Mouse (Mus musculus) CH12.LX (cell line): ENCODE measurements around the gene Fthl17b. TPM values are rescaled to one million over a fixed set of nuclear protein-coding genes. Genes with fewer than 3 reads are reported as not detected.
A peak's percentile ranks its signal among the peaks of the same experiment; 100 is the strongest.
"Not testable (repeated sequence)": the region's sequence is repeated elsewhere in the genome, so short reads cannot be mapped to it uniquely, and the experiment has no call there.

ENCODE experiments used
- DNase-seq: peaks from one replicate; pipeline ENCODE4 v3.0.0-alpha.2; 2013; ENCODE audit errors: extremely low read depth
- H3K27ac ChIP-seq: 2 replicates; pipeline ENCODE4 v1.5.1; 2012; ENCODE audit warnings: low read depth, mild to moderate bottlenecking, control low read depth, moderate library complexity; ENCODE audit not compliant: insufficient read depth
- H3K27me3 ChIP-seq: replicated peaks from 2 replicates; pipeline ENCODE3; 2012; ENCODE audit warnings: inconsistent platforms
- H3K36me3 ChIP-seq, 2 experiments: replicated peaks in 1 of 2; 2 replicates each; pipeline versions ENCODE3 to v1.6.1; 2012; ENCODE audit warnings: inconsistent platforms in 1 of 2, low read length in 1 of 2, mild to moderate bottlenecking in 1 of 2, mixed read lengths in 1 of 2, moderate library complexity in 1 of 2; ENCODE audit not compliant: control insufficient read depth in 1 of 2, insufficient read depth in 1 of 2
- H3K4me1 ChIP-seq, 2 experiments: 2 replicates each; pipeline ENCODE4 v1.6.1; 2012; ENCODE audit warnings: inconsistent platforms in 1 of 2, moderate library complexity in 1 of 2; ENCODE audit not compliant: insufficient read depth in 2 of 2, control insufficient read depth in 1 of 2
- H3K4me2 ChIP-seq: 2 replicates; pipeline ENCODE4 v1.6.1; 2012; ENCODE audit warnings: low read depth, mild to moderate bottlenecking, control low read depth; ENCODE audit not compliant: poor library complexity, insufficient read depth, severe bottlenecking
- H3K4me3 ChIP-seq, 3 experiments: fragments of 150-350 bp in 1 of 3; sonication (generic) in 1 of 3; replicated peaks in 1 of 3; 2 replicates each; pipeline versions ENCODE3 to v1.5.1; 2011 to 2012; ENCODE audit warnings: low read depth in 2 of 3, low read length in 2 of 3, mild to moderate bottlenecking in 2 of 3, moderate library complexity in 2 of 3, control low read depth in 1 of 3, improper control_type of control experiment in 1 of 3, inconsistent platforms in 1 of 3, mixed read lengths in 1 of 3; ENCODE audit not compliant: poor library complexity in 1 of 3
- H3K79me2 ChIP-seq: replicated peaks from 2 replicates; pipeline ENCODE4 v1.6.1; 2012; ENCODE audit warnings: mild to moderate bottlenecking, moderate library complexity; ENCODE audit not compliant: control insufficient read depth, poor library complexity, insufficient read depth, severe bottlenecking; ENCODE audit errors: extremely low read depth
- H3K9ac ChIP-seq: 2 replicates; pipeline ENCODE4 v1.6.1; 2012; ENCODE audit warnings: low read depth, mild to moderate bottlenecking, control low read depth, moderate library complexity; ENCODE audit not compliant: insufficient read depth
- H3K9me3 ChIP-seq: replicated peaks from 2 replicates; pipeline ENCODE3; 2012; ENCODE audit warnings: low read length, inconsistent platforms, mixed read lengths
- BHLHE40 ChIP-seq: IDR thresholded peaks from 2 replicates; pipeline ENCODE4 v1.6.1; 2011; ENCODE audit warnings: mild to moderate bottlenecking, low read depth, low read length, improper control_type of control experiment
- CHD1 ChIP-seq: IDR thresholded peaks from 2 replicates; pipeline ENCODE4 v1.6.1; 2012; ENCODE audit warnings: low read depth, low read length, improper control_type of control experiment, inconsistent platforms
- CTCF ChIP-seq, 2 experiments: IDR thresholded peaks in 1 of 2; conservative IDR thresholded peaks in 1 of 2; 2 replicates each; pipeline ENCODE4 v1.5.1; 2011 to 2012; ENCODE audit warnings: low read depth in 2 of 2, low read length in 2 of 2, improper control_type of control experiment in 1 of 2, inconsistent platforms in 1 of 2, mild to moderate bottlenecking in 1 of 2, moderate library complexity in 1 of 2
- E2F4 ChIP-seq: IDR thresholded peaks from 2 replicates; pipeline ENCODE4 v1.6.1; 2011; ENCODE audit warnings: low read depth, low read length, improper control_type of control experiment; ENCODE audit not compliant: insufficient replicate concordance
- ETS1 ChIP-seq: conservative IDR thresholded peaks from 2 replicates; pipeline ENCODE4 v1.6.1; 2012; ENCODE audit warnings: low read depth, mild to moderate bottlenecking, inconsistent platforms, low read length, improper control_type of control experiment, moderate library complexity
- JUN ChIP-seq: IDR thresholded peaks from 2 replicates; pipeline ENCODE4 v1.6.1; 2011; ENCODE audit warnings: low read depth, mild to moderate bottlenecking, low read length, improper control_type of control experiment, moderate library complexity; ENCODE audit not compliant: insufficient read depth
- JUND ChIP-seq: conservative IDR thresholded peaks from 2 replicates; pipeline ENCODE4 v1.6.1; 2011; ENCODE audit warnings: low read depth, low read length, improper control_type of control experiment
- KAT2A ChIP-seq: IDR thresholded peaks from 2 replicates; pipeline ENCODE4 v1.6.1; 2012; ENCODE audit warnings: low read length, improper control_type of control experiment, inconsistent platforms; ENCODE audit not compliant: insufficient replicate concordance
- MAFK ChIP-seq: IDR thresholded peaks from 2 replicates; pipeline ENCODE4 v1.6.1; 2011; ENCODE audit warnings: low read length, improper control_type of control experiment; ENCODE audit not compliant: insufficient replicate concordance
- MAX ChIP-seq: IDR thresholded peaks from 2 replicates; pipeline ENCODE4 v1.6.1; 2011; ENCODE audit warnings: low read length, improper control_type of control experiment
- MAZ ChIP-seq: IDR thresholded peaks from 2 replicates; pipeline ENCODE4 v1.6.1; 2012; ENCODE audit warnings: low read depth, mild to moderate bottlenecking, inconsistent platforms, low read length, improper control_type of control experiment, moderate library complexity
- MXI1 ChIP-seq: IDR thresholded peaks from 2 replicates; pipeline ENCODE4 v1.6.1; 2011; ENCODE audit warnings: mild to moderate bottlenecking, low read depth, low read length, improper control_type of control experiment
- NELFE ChIP-seq: IDR thresholded peaks from 2 replicates; pipeline ENCODE4 v1.6.1; 2011; ENCODE audit warnings: low read depth, low read length, improper control_type of control experiment
- POLR2A ChIP-seq: IDR thresholded peaks from 2 replicates; pipeline ENCODE4 v1.6.1; 2011; ENCODE audit warnings: low read depth, mild to moderate bottlenecking, improper control_type of control experiment, low read length
- POLR2AphosphoS2 ChIP-seq: IDR thresholded peaks from 2 replicates; pipeline ENCODE4 v1.6.1; 2011; ENCODE audit warnings: low read depth, low read length, improper control_type of control experiment
- RAD21 ChIP-seq: IDR thresholded peaks from 2 replicates; pipeline ENCODE4 v1.6.1; 2011; ENCODE audit warnings: low read depth, mild to moderate bottlenecking, low read length, improper control_type of control experiment, moderate library complexity
- SIN3A ChIP-seq: IDR thresholded peaks from 2 replicates; pipeline ENCODE4 v1.6.1; 2012; ENCODE audit warnings: low read length, improper control_type of control experiment, inconsistent platforms
- SMC3 ChIP-seq: IDR thresholded peaks from 2 replicates; pipeline ENCODE4 v1.6.1; 2011; ENCODE audit warnings: low read depth, low read length, improper control_type of control experiment
- TBP ChIP-seq: conservative IDR thresholded peaks from 2 replicates; pipeline ENCODE4 v1.6.1; 2011; ENCODE audit warnings: low read depth, low read length, improper control_type of control experiment
- TCF12 ChIP-seq: IDR thresholded peaks from 2 replicates; pipeline ENCODE4 v1.6.1; 2014; ENCODE audit warnings: low read depth, mild to moderate bottlenecking, inconsistent platforms, low read length, improper control_type of control experiment
- USF1 ChIP-seq: IDR thresholded peaks from 2 replicates; pipeline ENCODE4 v1.6.1; 2014; ENCODE audit warnings: low read depth, mild to moderate bottlenecking, inconsistent platforms, low read length, improper control_type of control experiment
- ZC3H11A ChIP-seq: IDR thresholded peaks from 2 replicates; pipeline ENCODE4 v1.6.1; 2012; ENCODE audit warnings: low read depth, mild to moderate bottlenecking, inconsistent platforms, low read length, improper control_type of control experiment
- ZKSCAN1 ChIP-seq: IDR thresholded peaks from 2 replicates; pipeline ENCODE4 v1.6.1; 2012; ENCODE audit warnings: low read depth, inconsistent platforms, low read length, improper control_type of control experiment, borderline replicate concordance
- ZMIZ1 ChIP-seq: IDR thresholded peaks from 2 replicates; pipeline ENCODE4 v1.6.1; 2012; ENCODE audit warnings: low read depth, mild to moderate bottlenecking, inconsistent platforms, low read length, improper control_type of control experiment
- ZNF384 ChIP-seq: IDR thresholded peaks from 2 replicates; pipeline ENCODE4 v1.6.1; 2012; ENCODE audit warnings: low read depth, low read length, improper control_type of control experiment, inconsistent platforms
- dilution Hi-C: fragments of 300-500 bp; cut with MboI; formaldehyde crosslinking; loops from 2 replicates; pipeline ENCODE4 v1.14.3; 2020; ENCODE audit warnings: low sequenced_read_pairs; ENCODE audit not compliant: extremely low pct_unique_long_range_greater_than_20kb, extremely low pct_ligation_motif_present
- in situ Hi-C: fragments of 300-500 bp; cut with MboI; formaldehyde crosslinking; loops from 3 replicates; pipeline ENCODE4 v1.14.3; 2019; ENCODE audit warnings: low sequenced_read_pairs, low pct_ligation_motif_present, low pct_unique_long_range_greater_than_20kb, mixed read lengths
- polyA plus RNA-seq: library from polyadenylated mRNA; unstranded; fragments of >175 nt; gene quantifications from 2 replicates; pipeline ENCODE4 v1.2.1, GENCODE M21; 2012; ENCODE audit warnings: low read depth; ENCODE audit not compliant: insufficient read length
- total RNA-seq, 2 experiments: library from RNA; depleted of rRNA; stranded (reverse); fragments of 300-350 nt in 1 of 2; fragments of >200 nt in 1 of 2; gene quantifications; 2 replicates each; pipeline ENCODE4 v1.2.3; 2012 to 2014

Gene Fthl17b
- total and polyA plus RNA-seq, 3 experiments: not detected

GRCm38 (mm10) chrX:8948130-8948805 lies 14.5 kb downstream of the Fthl17b start:
- H3K79me2 ChIP-seq, H3K4me3 ChIP-seq, H3K9me3 ChIP-seq, in situ Hi-C loops, H3K4me2 ChIP-seq, H3K27me3 ChIP-seq, H3K27ac ChIP-seq, dilution Hi-C loops, H3K9ac ChIP-seq, H3K36me3 ChIP-seq, H3K4me1 ChIP-seq: not testable (repeated sequence)
- peak; percentile 69 for DNase-seq
- peak; percentile 18 to 80; a peak in 3 of 4 replicates for TF ChIP-seq CTCF (conservative IDR thresholded peaks at IDR 0.05 in 1 of 2, IDR thresholded peaks at IDR 0.05 in 1 of 2; ENCODE audit: low read depth in 2 of 2, low read length in 2 of 2)
- TF ChIP-seq SMC3: peak; percentile 52
- peak; percentile 45 for TF ChIP-seq RAD21

- no peak overlapping the region for H3K9ac ChIP-seq
- H3K36me3 ChIP-seq: no peaks in the 10 kb centered on the region
- dilution Hi-C loops: no loop called here
- H3K27me3 ChIP-seq: no peaks in the 10 kb centered on the region
- no peak for DNase-seq
- H3K4me3 ChIP-seq: no peak overlapping the region
- no peak overlapping the region for H3K27ac ChIP-seq
- no peak for TF ChIP-seq SIN3A
- TF ChIP-seq ZNF384: no peak
- TF ChIP-seq JUND: no peak
- TF ChIP-seq CHD1: no peak
- no peak for TF ChIP-seq JUN
- TF ChIP-seq NELFE: no peak
- no peak for TF ChIP-seq KAT2A
- no peak for TF ChIP-seq TBP
- no peak for TF ChIP-seq MAZ
- TF ChIP-seq POLR2A: no peak
- no peak for TF ChIP-seq E2F4
- TF ChIP-seq ZC3H11A: no peak
- no peak for TF ChIP-seq MAX
- H3K4me1 ChIP-seq: no peaks in the 10 kb centered on the region
- H3K4me2 ChIP-seq: no peak overlapping the region
- in situ Hi-C loops: no loop called here
- H3K9me3 ChIP-seq: no peaks in the 10 kb centered on the region
- H3K79me2 ChIP-seq: no peaks in the 10 kb centered on the region
Measured at GRCm38 (mm10) chrX:8944041-8944440, 18.7 kb downstream of the Fthl17b start.

- Histone ChIP-seq H3K4me2 (no peak overlapping the region), H3K9me3 (no peaks in the 10 kb centered on the region), H3K27me3 (no peaks in the 10 kb centered on the region), H3K36me3 (no peaks in the 10 kb centered on the region), H3K79me2 (no peaks in the 10 kb centered on the region), H3K4me3 (no peak overlapping the region), H3K9ac (no peak overlapping the region), H3K27ac (no peak overlapping the region), H3K4me1 (no peaks in the 10 kb centered on the region)
- DNase-seq: no peak
- dilution Hi-C loops (no loop called here), in situ Hi-C loops (no loop called here)
- no peak for TF ChIP-seq ZNF384
- no peak for TF ChIP-seq ETS1
- no peak for TF ChIP-seq ZC3H11A
- no peak for TF ChIP-seq BHLHE40
- TF ChIP-seq TBP: no peak
- TF ChIP-seq MXI1: no peak
- no peak for TF ChIP-seq MAFK
- TF ChIP-seq POLR2AphosphoS2: no peak
- TF ChIP-seq ZMIZ1: no peak
- TF ChIP-seq JUND: no peak
- TF ChIP-seq TCF12: no peak
- no peak for TF ChIP-seq ZKSCAN1
- no peak for TF ChIP-seq USF1
- TF ChIP-seq SIN3A: no peak
Measured at GRCm38 (mm10) chrX:8927308-8927707, 35.5 kb downstream of the Fthl17b start.
